Mouse (Mus musculus) C2C12 (cell line): ENCODE data around the gene Fbxl20.

Experiments
- CEBPB ChIP-seq: IDR thresholded peaks from one replicate; pipeline ENCODE4 v1.6.1; 2011; ENCODE audit warnings: low read depth, mild to moderate bottlenecking, control low read depth, moderate library complexity
- CTCF ChIP-seq: IDR thresholded peaks from one replicate; pipeline ENCODE4 v1.5.1; 2011; ENCODE audit not compliant: control insufficient read depth, insufficient read depth, insufficient read length
- FOSL1 ChIP-seq: IDR thresholded peaks from one replicate; pipeline ENCODE4 v1.8.0; 2011; ENCODE audit warnings: mild to moderate bottlenecking, low read length; ENCODE audit not compliant: poor library complexity, insufficient read depth, severe bottlenecking
- MAX ChIP-seq: IDR thresholded peaks from one replicate; pipeline ENCODE4 v1.6.1; 2011; ENCODE audit warnings: mild to moderate bottlenecking, control low read depth
- MYOD1 ChIP-seq: IDR thresholded peaks from one replicate; pipeline ENCODE4 v1.6.1; 2011; ENCODE audit warnings: low read depth; ENCODE audit not compliant: control insufficient read depth, insufficient read length
- MYOG ChIP-seq: IDR thresholded peaks from one replicate; pipeline ENCODE4 v1.6.1; 2011; ENCODE audit not compliant: control insufficient read depth, insufficient read length; ENCODE audit errors: extremely low read depth
- USF1 ChIP-seq: IDR thresholded peaks from one replicate; pipeline ENCODE4 v1.6.1; 2011; ENCODE audit warnings: low read depth, mild to moderate bottlenecking, control low read depth, moderate library complexity

GRCm38 (mm10) chr11:98134951-98135350 lies 15.3 kb downstream of the Fbxl20 start:
- no peak for TF ChIP-seq CTCF
- TF ChIP-seq MYOG: no peak
- TF ChIP-seq USF1: no peak
- no peak for TF ChIP-seq MAX
- TF ChIP-seq CEBPB: no peak
- TF ChIP-seq MYOD1: no peak
- no peak for TF ChIP-seq FOSL1
